Mouse (Mus musculus) adrenal gland, adult 2 months (tissue): ENCODE data around the gene Pard6a. TPM values are rescaled to one million over a fixed set of nuclear protein-coding genes. Genes with fewer than 3 reads are reported as not detected.

Source experiments
- polyA plus RNA-seq: library from polyadenylated mRNA; depleted of rRNA; stranded (reverse); fragments of >200 nt; gene quantifications from 2 replicates; pipeline ENCODE4 v1.2.3, GENCODE M21; 2012; rRNA removed
- total RNA-seq, 2 experiments: library from RNA; stranded (reverse); gene quantifications; 2 replicates each; pipeline ENCODE4 v1.2.3; 2021

The Pard6a gene
- total and polyA plus RNA-seq, 3 experiments = 11.0 to 20.2 (median 14.7) TPM

Other genes starting within 250 kb of the Pard6a start
- 10 to 100 TPM; 26.2 to 37.5 TPM for gene Tppp3, start 229.6 kb upstream of the Pard6a start, total RNA-seq
- 50.8 and 65.2 TPM in 2 replicates for gene Tppp3, start 229.6 kb upstream of the Pard6a start, polyA plus RNA-seq
- 10 to 100 TPM; 13.8 to 19.2 TPM for gene Zdhhc1, start 204.2 kb upstream of the Pard6a start, total RNA-seq
- 53.3 and 62.5 TPM in 2 replicates for gene Zdhhc1, start 204.2 kb upstream of the Pard6a start, polyA plus RNA-seq
- gene Hsd11b2, start 182.4 kb upstream of the Pard6a start, total RNA-seq = under 1 TPM; 0.14 to 0.35 TPM
- gene Hsd11b2, start 182.4 kb upstream of the Pard6a start, polyA plus RNA-seq = 1.2 and 2.2 TPM in 2 replicates
- gene Atp6v0d1, start 135.1 kb upstream of the Pard6a start, total RNA-seq = 100 to 1,000 TPM; 113 to 118 TPM
- 77.6 and 80.3 TPM in 2 replicates for gene Atp6v0d1, start 135.1 kb upstream of the Pard6a start, polyA plus RNA-seq
- gene Ripor1, start 95.9 kb upstream of the Pard6a start, total RNA-seq = 10 to 100 TPM; 23.2 to 37.3 TPM
- gene Ripor1, start 95.9 kb upstream of the Pard6a start, polyA plus RNA-seq = 29.8 and 33.0 TPM in 2 replicates
- gene Ctcf, start 64.6 kb upstream of the Pard6a start, total RNA-seq = 10 to 100 TPM; 51.5 to 53.4 TPM
- 14.5 and 15.6 TPM in 2 replicates for gene Ctcf, start 64.6 kb upstream of the Pard6a start, polyA plus RNA-seq
- gene Agrp, start 63.8 kb upstream of the Pard6a start, total RNA-seq = 1 to 10 TPM; 2.3 to 2.4 TPM
- gene Agrp, start 63.8 kb upstream of the Pard6a start, polyA plus RNA-seq = 1.5 and 2.6 TPM in 2 replicates
- 1 to 10 TPM; 2.0 to 2.9 TPM for gene Carmil2, start 14.9 kb upstream of the Pard6a start, total RNA-seq
- gene Carmil2, start 14.9 kb upstream of the Pard6a start, polyA plus RNA-seq = 3.3 and 4.2 TPM in 2 replicates
- 10 to 100 TPM; 21.7 to 28.7 TPM for gene Acd, start within 50 bp of the Pard6a start, total RNA-seq
- gene Acd, start within 50 bp of the Pard6a start, polyA plus RNA-seq = 39.9 and 41.9 TPM in 2 replicates
- not detected for gene 4933405L10Rik, start 6.5 kb downstream of the Pard6a start, total RNA-seq
- gene 4933405L10Rik, start 6.5 kb downstream of the Pard6a start, polyA plus RNA-seq = 0.10 TPM in 1 of 2 replicates, not detected in the other
- 1 to 10 TPM; 2.9 to 6.8 TPM for gene Enkd1, start 7.1 kb downstream of the Pard6a start, total RNA-seq
- gene Enkd1, start 7.1 kb downstream of the Pard6a start, polyA plus RNA-seq = 9.7 and 12.9 TPM in 2 replicates
- 10 to 100 TPM in 1 of 2 experiments, 1 to 10 TPM in 1; 7.8 to 14.2 TPM for gene Gfod2, start 57.5 kb downstream of the Pard6a start, total RNA-seq
- 8.1 and 9.6 TPM in 2 replicates for gene Gfod2, start 57.5 kb downstream of the Pard6a start, polyA plus RNA-seq
- 10 to 100 TPM; 19.7 to 23.6 TPM for gene Ranbp10, start 126.2 kb downstream of the Pard6a start, total RNA-seq
- gene Ranbp10, start 126.2 kb downstream of the Pard6a start, polyA plus RNA-seq = 22.2 and 27.3 TPM in 2 replicates
- not detected for gene Tsnaxip1, start 126.6 kb downstream of the Pard6a start, total RNA-seq
- not detected in 2 replicates for gene Tsnaxip1, start 126.6 kb downstream of the Pard6a start, polyA plus RNA-seq
- 1 to 10 TPM; 5.9 to 6.7 TPM for gene Cenpt, start 152.1 kb downstream of the Pard6a start, total RNA-seq
- gene Cenpt, start 152.1 kb downstream of the Pard6a start, polyA plus RNA-seq = 5.9 and 8.1 TPM in 2 replicates
- gene Thap11, start 154.0 kb downstream of the Pard6a start, total RNA-seq = 10 to 100 TPM; 31.7 to 38.0 TPM
- gene Thap11, start 154.0 kb downstream of the Pard6a start, polyA plus RNA-seq = 79.7 and 91.6 TPM in 2 replicates
- 10 to 100 TPM; 30.2 to 44.0 TPM for gene Nutf2, start 159.4 kb downstream of the Pard6a start, total RNA-seq
- gene Nutf2, start 159.4 kb downstream of the Pard6a start, polyA plus RNA-seq = 19.3 and 24.8 TPM in 2 replicates
- gene Edc4, start 179.7 kb downstream of the Pard6a start, total RNA-seq = 10 to 100 TPM; 33.8 to 35.9 TPM
- gene Edc4, start 179.7 kb downstream of the Pard6a start, polyA plus RNA-seq = 74.9 and 97.4 TPM in 2 replicates
- 1 to 10 TPM; 1.3 to 1.6 TPM for gene Nrn1l, start 192.4 kb downstream of the Pard6a start, total RNA-seq
- gene Nrn1l, start 192.4 kb downstream of the Pard6a start, polyA plus RNA-seq = 4.6 TPM in 2 replicates
- 10 to 100 TPM; 32.5 to 33.3 TPM for gene Pskh1, start 199.3 kb downstream of the Pard6a start, total RNA-seq
- gene Pskh1, start 199.3 kb downstream of the Pard6a start, polyA plus RNA-seq = 45.3 and 51.2 TPM in 2 replicates
- gene Ctrl, start 232.7 kb downstream of the Pard6a start, total RNA-seq = under 1 TPM; 0.73 to 0.84 TPM
- 1.1 and 2.0 TPM in 2 replicates for gene Ctrl, start 232.7 kb downstream of the Pard6a start, polyA plus RNA-seq
- gene Psmb10, start 237.3 kb downstream of the Pard6a start, total RNA-seq = 10 to 100 TPM; 77.0 to 79.0 TPM
- gene Psmb10, start 237.3 kb downstream of the Pard6a start, polyA plus RNA-seq = 156 and 174 TPM in 2 replicates
- gene Lcat, start 242.2 kb downstream of the Pard6a start, total RNA-seq = 1 to 10 TPM; 1.3 to 2.9 TPM
- 1.9 and 3.3 TPM in 2 replicates for gene Lcat, start 242.2 kb downstream of the Pard6a start, polyA plus RNA-seq